Comparison of ENCODE assay signal across 23 mouse cellular contexts in genomic region chr15:6267147-6267758, GRCm38 (mm10). TPM values are rescaled to one million over a fixed set of nuclear protein-coding genes. Genes with fewer than 3 reads are reported as not detected.
A peak's percentile ranks its signal among the peaks of the same experiment; 100 is the strongest.
DNase-seq lines count a peak whose midpoint lies in the region; ATAC-seq and TF ChIP-seq lines count a peak whose summit lies in the region.
"Had no signal": no experiment of that assay in that cellular context is flagged by ENCODE, and none has a peak within 500 bp of the region (broad histone marks: within the 10 kb centered on the region; RNA-seq: fewer than 3 reads in every experiment).

No protein-coding gene starts in this region.

- H3K9me3 ChIP-seq in intestine, embryonic 14.5 days (ENCODE audit: control insufficient read depth, low read length): no peaks in the 10 kb centered on the region
- no peaks in the 10 kb centered on the region for H3K9me3 ChIP-seq in intestine, postnatal 0 days (ENCODE audit: control insufficient read depth)
- H3K9me3 ChIP-seq in lung, embryonic 16.5 days (ENCODE audit: control insufficient read depth, low read length): no peaks in the 10 kb centered on the region
- H3K9me3 ChIP-seq: embryonic facial prominence, embryonic 12.5 days; forebrain, embryonic 12.5 days; heart, embryonic 10.5 days; heart, embryonic 15.5 days; hindbrain, embryonic 13.5 days had no signal

- ATAC-seq in intestine, embryonic 14.5 days (replicated peaks; ENCODE audit: low FRiP score, low TSS enrichment, low read depth): no peak
- ATAC-seq in intestine, postnatal 0 days: no peak
- peak; percentile 89 for ATAC-seq in lung, embryonic 16.5 days (ENCODE audit: low read depth)
- ATAC-seq: forebrain, embryonic 16.5 days; hindbrain, postnatal 0 days had no signal

- no peaks in the 10 kb centered on the region for H3K27me3 ChIP-seq in intestine, embryonic 14.5 days (replicated peaks; ENCODE audit: control insufficient read depth, insufficient read depth, low read length)
- no peaks in the 10 kb centered on the region for H3K27me3 ChIP-seq in intestine, postnatal 0 days (replicated peaks; ENCODE audit: control insufficient read depth, insufficient read depth, low read length)
- no peaks in the 10 kb centered on the region for H3K27me3 ChIP-seq in lung, embryonic 16.5 days (ENCODE audit: control insufficient read depth, insufficient read depth, low read depth, low read length)
- H3K27me3 ChIP-seq: embryonic facial prominence, embryonic 12.5 days; forebrain, embryonic 12.5 days; heart, embryonic 15.5 days; hindbrain, embryonic 13.5 days had no signal

- TF ChIP-seq CTCF in intestine, postnatal 0 days (IDR thresholded peaks at IDR 0.05; ENCODE audit: low read depth): no peak
- TF ChIP-seq CTCF in bone marrow macrophage, adult 2 months (IDR thresholded peaks at IDR 0.05; ENCODE audit: low read depth, low read length): no peak

- no peaks in the 10 kb centered on the region for H3K79me2 ChIP-seq in macrophage (ENCODE audit: inconsistent target)

- intact Hi-C loops in left cerebral cortex, postnatal 25 days (cut with DNase I): no loop called here

- no peak overlapping the region for H3K9ac ChIP-seq in intestine, embryonic 14.5 days (ENCODE audit: low read length)
- H3K9ac ChIP-seq in intestine, postnatal 0 days (ENCODE audit: low read depth, low read length): no peak overlapping the region
- no peak overlapping the region for H3K9ac ChIP-seq in lung, embryonic 16.5 days (ENCODE audit: low read length)
- H3K9ac ChIP-seq: embryonic facial prominence, embryonic 12.5 days; forebrain, embryonic 12.5 days; heart, embryonic 15.5 days; hindbrain, embryonic 13.5 days had no signal

- H3K4me3 ChIP-seq in intestine, embryonic 14.5 days (ENCODE audit: low read depth, low read length): no peak overlapping the region
- H3K4me3 ChIP-seq in intestine, postnatal 0 days (ENCODE audit: low read depth, low read length): no peak overlapping the region
- H3K4me3 ChIP-seq in lung, embryonic 16.5 days (ENCODE audit: low read length): no peak overlapping the region
- no peak overlapping the region for H3K4me3 ChIP-seq in bone marrow macrophage, adult 2 months (ENCODE audit: insufficient read depth, low read length)
- no peak overlapping the region for H3K4me3 ChIP-seq in macrophage (ENCODE audit: inconsistent target)
- H3K4me3 ChIP-seq: embryonic facial prominence, embryonic 12.5 days; forebrain, embryonic 12.5 days; heart, embryonic 10.5 days; heart, embryonic 15.5 days; hindbrain, embryonic 13.5 days had no signal

- TF ChIP-seq POLR2A in bone marrow macrophage, adult 2 months (IDR thresholded peaks at IDR 0.05; ENCODE audit: borderline replicate concordance, low read depth, low read length): no peak

- DNase-seq in intestine, embryonic 14.5 days (ENCODE audit: low spot score): no peak
- no peak for DNase-seq in lung, postnatal 36 days
- DNase-seq in left cerebral cortex, postnatal 25 days (ENCODE audit: low spot score in 2 of 2): no peak
- no peak for DNase-seq in T-cell, adult 2 months (ENCODE audit: low spot score)
- DNase-seq: adrenal gland, adult 8-10 months; adrenal gland, postnatal 36 days; cerebellum, adult 11 months; cerebellum, adult 8-10 months; cerebellum, postnatal 14 days; embryo, embryonic 11 days; gastrocnemius, postnatal 10 days; heart, postnatal 14 days had no signal

- H3K4me2 ChIP-seq in intestine, embryonic 14.5 days (ENCODE audit: low read length): no peak overlapping the region
- no peak overlapping the region for H3K4me2 ChIP-seq in intestine, postnatal 0 days (replicated peaks; ENCODE audit: low read depth)
- no peak overlapping the region for H3K4me2 ChIP-seq in lung, embryonic 16.5 days (ENCODE audit: low read depth, low read length)
- H3K4me2 ChIP-seq: embryonic facial prominence, embryonic 12.5 days; forebrain, embryonic 12.5 days; heart, embryonic 15.5 days; hindbrain, embryonic 13.5 days had no signal

- peak overlapping the region; percentile 60; the same call in 1 of the 2 replicates for H3K27ac ChIP-seq in intestine, embryonic 14.5 days (ENCODE audit: low read depth)
- no peak overlapping the region for H3K27ac ChIP-seq in intestine, postnatal 0 days (ENCODE audit: low read depth, low read length)
- peak overlapping the region; percentile 71 for H3K27ac ChIP-seq in lung, embryonic 16.5 days (ENCODE audit: low read length)
- H3K27ac ChIP-seq in bone marrow macrophage, adult 2 months (ENCODE audit: insufficient read depth, low read depth, low read length): peak overlapping the region; percentile 57
- H3K27ac ChIP-seq in macrophage: 0 out of 2 replicates have a peak overlapping the region, but pooled peaks have one; percentile 10
- H3K27ac ChIP-seq: embryonic facial prominence, embryonic 12.5 days; forebrain, embryonic 12.5 days; heart, embryonic 10.5 days; heart, embryonic 15.5 days; hindbrain, embryonic 13.5 days; hindbrain, postnatal 0 days had no signal

- H3K4me1 ChIP-seq in intestine, embryonic 14.5 days (replicated peaks; ENCODE audit: control insufficient read depth, insufficient read depth, low read length): no peaks in the 10 kb centered on the region; the same call in 1 of the 2 replicates
- no peaks in the 10 kb centered on the region for H3K4me1 ChIP-seq in intestine, postnatal 0 days (replicated peaks; ENCODE audit: control insufficient read depth, insufficient read depth, low read length)
- H3K4me1 ChIP-seq in lung, embryonic 16.5 days (replicated peaks; ENCODE audit: control insufficient read depth, insufficient read depth, low read length): no peaks in the 10 kb centered on the region; the same call in 1 of the 2 replicates
- H3K4me1 ChIP-seq in bone marrow macrophage, adult 2 months (ENCODE audit: control insufficient read depth, insufficient read depth, low read length): peaks cover 14% of the 10 kb centered on the region
- H3K4me1 ChIP-seq: embryonic facial prominence, embryonic 12.5 days; forebrain, embryonic 12.5 days; heart, embryonic 10.5 days; heart, embryonic 15.5 days; hindbrain, embryonic 13.5 days had no signal

- no peaks in the 10 kb centered on the region for H3K36me3 ChIP-seq in intestine, embryonic 14.5 days (ENCODE audit: control insufficient read depth, insufficient read depth, low read length)
- H3K36me3 ChIP-seq in intestine, postnatal 0 days (ENCODE audit: control insufficient read depth, insufficient read depth): no peaks in the 10 kb centered on the region
- no peaks in the 10 kb centered on the region for H3K36me3 ChIP-seq in lung, embryonic 16.5 days (ENCODE audit: control insufficient read depth, insufficient read depth, low read length)
- H3K36me3 ChIP-seq in macrophage (ENCODE audit: inconsistent target): no peaks in the 10 kb centered on the region
- H3K36me3 ChIP-seq: embryonic facial prominence, embryonic 12.5 days; forebrain, embryonic 12.5 days; heart, embryonic 10.5 days; heart, embryonic 15.5 days; hindbrain, embryonic 13.5 days had no signal

- WGBS in intestine, embryonic 14.5 days: 45% methylated on average over 3 of the region's 3 CpGs
- 25% methylated on average over 3 of the region's 3 CpGs for WGBS in intestine, postnatal 0 days
- WGBS in lung, embryonic 16.5 days: 35% methylated on average over 3 of the region's 3 CpGs
- 90% methylated on average over 3 of the region's 3 CpGs for whole genome bisulfite sequencing in macrophage (ENCODE audit: missing documents)

RNA-seq across cellular contexts. Expression of gene Dab2, which starts 32.3 kb away (rescaled TPM):
- 47.5 and 57.4 TPM in 2 replicates for polyA plus RNA-seq in intestine, embryonic 14.5 days (2014; fragmentation: Nextera tagmentation; extraction: Ambion mirVana)
- polyA plus RNA-seq in intestine, postnatal 0 days (2015; fragmentation: Nextera tagmentation; extraction: Ambion mirVana): 243 and 271 TPM in 2 replicates
- polyA plus RNA-seq in lung, embryonic 16.5 days (2015; fragmentation: Nextera tagmentation; extraction: Ambion mirVana): 33.7 and 40.6 TPM in 2 replicates
- 517 and 550 TPM in 2 replicates for polyA plus RNA-seq in bone marrow macrophage, adult 2 months (2012; ENCODE audit: insufficient read depth, insufficient read length, missing spikeins)
- total RNA-seq in macrophage (2018; cell fraction: chromatin; rRNA removed): 1,000 to 10,000 TPM in 14 of 26 experiments, 100 to 1,000 TPM in 12; 285 to 3,101 (median 1,062) TPM
- 100 to 1,000 TPM; 111 to 442 (median 285) TPM for total RNA-seq in macrophage (2018; cell fraction: cytosol; rRNA removed)
- total RNA-seq in macrophage (2018; cell fraction: nucleus; rRNA removed): 1,000 to 10,000 TPM in 10 of 26 experiments, 100 to 1,000 TPM in 16; 193 to 2,686 (median 693) TPM
- polyA plus RNA-seq in macrophage (2018): 220 to 1,182 TPM (median 506 TPM) in 3 replicates
- 10 to 100 TPM; 13.7 to 15.3 TPM for total RNA-seq in left cerebral cortex, postnatal 25 days (2021)
